Mouse (Mus musculus) thymus, postnatal 25 days (tissue): ENCODE results near the gene Tmem203.

Experiments
- DNase-seq: peaks from one replicate; pipeline ENCODE4 v3.0.0; 2022

Tmem203 gene

DNA sequence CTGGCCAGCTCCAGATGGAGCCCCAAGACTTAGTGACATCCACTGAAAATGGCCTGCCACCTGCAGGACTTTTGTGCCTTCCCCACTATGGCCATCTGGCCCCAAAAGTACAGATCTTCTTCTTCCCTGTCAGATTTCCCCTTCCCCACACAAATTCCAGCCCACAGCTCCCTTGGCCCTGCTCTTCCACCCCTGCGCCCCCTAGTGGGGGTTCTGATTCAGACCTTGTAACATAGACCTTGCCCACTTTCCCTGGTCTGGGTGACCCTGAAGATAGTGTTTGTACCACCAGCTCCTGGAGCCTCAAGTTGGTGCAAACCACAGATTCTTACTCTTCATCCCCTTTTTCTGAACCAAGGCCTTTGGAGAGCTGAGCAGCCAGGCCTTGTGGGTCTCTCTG is 37.6 kb downstream of the Tmem203 start:
- DNase-seq: peak; percentile 63

DNA sequence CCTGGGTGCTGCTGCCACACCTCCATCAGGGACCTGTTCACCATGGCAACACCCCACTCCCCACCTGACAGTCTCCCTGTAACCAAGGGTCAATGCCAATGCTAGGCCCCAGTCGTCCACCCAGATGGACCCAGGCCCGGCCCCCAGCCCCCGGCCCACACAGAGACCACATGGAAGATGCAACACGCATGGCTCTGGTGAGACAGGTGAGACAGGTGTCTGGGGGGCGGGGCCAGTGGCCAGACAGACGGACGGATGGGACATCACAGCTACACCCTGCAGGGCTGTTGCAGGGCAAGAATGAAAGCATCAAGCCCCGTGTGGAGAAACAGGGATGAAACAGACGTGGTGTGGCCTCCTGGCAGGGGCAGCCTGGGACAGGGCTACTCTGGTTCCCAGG is 38.5 kb downstream of the Tmem203 start:
- no peak for DNase-seq

DNA sequence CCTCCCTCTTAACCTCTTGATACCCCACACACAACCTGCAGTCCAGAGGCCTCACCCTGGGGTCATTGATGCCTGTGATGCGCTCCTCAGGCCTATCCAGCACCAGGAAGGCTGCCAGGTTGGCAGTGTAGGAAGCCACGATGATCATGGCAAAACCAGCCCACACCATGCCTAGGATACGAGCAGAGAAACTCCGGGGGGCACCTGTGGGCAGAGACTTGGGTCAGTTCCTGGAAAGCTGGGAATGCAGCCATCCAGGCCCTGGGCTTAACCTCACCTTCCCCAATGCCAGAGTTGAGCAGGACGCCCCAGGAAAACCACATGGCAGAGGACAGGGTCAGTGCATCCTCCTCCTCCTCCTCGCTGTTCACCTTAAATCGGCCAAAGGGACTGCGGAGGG is 41.9 kb downstream of the Tmem203 start:
- DNase-seq: no peak

DNA sequence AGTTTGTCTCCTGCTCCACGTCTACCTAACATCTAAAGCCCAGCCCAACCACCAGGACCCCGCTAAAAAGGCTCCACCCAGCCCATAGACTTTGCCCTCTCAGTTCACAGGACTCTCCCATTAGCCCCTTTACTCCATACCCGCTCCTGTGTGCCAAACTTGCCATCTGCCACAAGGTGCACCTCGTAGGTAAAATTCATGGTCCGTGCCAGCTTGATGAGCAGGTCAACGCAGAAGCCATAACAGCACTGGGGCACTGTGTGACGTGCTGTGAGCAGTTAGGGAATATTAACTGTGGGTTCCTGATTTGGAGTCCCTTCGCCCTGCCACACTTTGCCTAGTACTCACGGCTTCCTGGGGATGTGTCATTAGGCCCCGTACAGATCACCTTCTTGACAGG is 42.8 kb downstream of the Tmem203 start:
- no peak for DNase-seq

DNA sequence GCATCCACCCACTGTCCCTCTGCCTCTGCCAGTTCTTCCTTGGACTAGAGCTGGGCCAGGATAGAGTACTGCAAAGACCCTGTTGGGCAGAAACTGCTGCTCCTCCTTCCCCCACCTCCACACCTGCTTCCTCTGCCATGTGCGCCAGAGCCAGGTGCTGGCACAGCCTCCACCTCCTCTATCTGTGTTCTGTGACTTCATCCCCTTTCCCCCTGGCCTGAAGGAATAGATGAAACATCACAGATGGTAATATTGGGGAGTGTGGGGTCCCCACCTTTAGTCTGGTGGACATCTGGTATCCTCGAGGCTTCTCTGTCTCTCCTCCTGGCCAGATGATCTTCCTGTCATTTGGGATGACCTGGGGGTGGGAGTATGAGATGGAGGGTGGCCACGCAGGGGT is 48.2 kb downstream of the Tmem203 start:
- DNase-seq: no peak

DNA sequence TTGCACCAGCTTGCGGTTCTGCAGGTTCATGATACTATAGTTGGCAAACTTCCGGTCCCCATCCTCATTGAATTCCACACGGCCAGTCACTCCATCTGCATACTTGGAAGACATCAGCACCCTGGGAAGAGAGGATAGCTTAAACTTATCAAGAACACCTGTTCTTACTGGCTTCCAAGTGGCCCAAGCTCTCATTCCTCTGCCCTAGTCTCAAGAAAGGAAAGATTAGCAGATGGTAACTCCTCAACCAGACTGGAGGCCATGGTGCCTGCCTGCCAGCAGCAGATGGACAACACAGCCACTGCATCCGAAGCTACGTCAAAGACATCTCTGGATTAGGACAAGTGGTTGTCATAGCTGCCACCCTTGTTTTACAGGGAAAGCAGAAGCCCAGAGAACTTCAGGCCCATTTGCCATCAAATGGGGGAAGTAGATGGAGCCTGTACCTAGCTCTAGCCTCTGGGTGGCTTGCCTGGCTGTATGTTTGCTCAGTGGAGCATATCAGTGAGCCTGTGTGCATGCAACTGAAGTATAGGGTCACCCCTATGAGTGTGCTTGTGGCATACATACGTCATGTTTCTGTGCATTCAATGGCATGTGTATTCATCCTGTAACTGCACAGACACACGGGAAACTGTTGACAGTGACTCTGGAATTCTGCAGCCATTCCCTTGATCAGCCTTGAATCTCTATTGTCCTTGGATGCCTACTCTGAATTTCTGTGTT is 48.9 kb downstream of the Tmem203 start:
- no peak for DNase-seq

DNA sequence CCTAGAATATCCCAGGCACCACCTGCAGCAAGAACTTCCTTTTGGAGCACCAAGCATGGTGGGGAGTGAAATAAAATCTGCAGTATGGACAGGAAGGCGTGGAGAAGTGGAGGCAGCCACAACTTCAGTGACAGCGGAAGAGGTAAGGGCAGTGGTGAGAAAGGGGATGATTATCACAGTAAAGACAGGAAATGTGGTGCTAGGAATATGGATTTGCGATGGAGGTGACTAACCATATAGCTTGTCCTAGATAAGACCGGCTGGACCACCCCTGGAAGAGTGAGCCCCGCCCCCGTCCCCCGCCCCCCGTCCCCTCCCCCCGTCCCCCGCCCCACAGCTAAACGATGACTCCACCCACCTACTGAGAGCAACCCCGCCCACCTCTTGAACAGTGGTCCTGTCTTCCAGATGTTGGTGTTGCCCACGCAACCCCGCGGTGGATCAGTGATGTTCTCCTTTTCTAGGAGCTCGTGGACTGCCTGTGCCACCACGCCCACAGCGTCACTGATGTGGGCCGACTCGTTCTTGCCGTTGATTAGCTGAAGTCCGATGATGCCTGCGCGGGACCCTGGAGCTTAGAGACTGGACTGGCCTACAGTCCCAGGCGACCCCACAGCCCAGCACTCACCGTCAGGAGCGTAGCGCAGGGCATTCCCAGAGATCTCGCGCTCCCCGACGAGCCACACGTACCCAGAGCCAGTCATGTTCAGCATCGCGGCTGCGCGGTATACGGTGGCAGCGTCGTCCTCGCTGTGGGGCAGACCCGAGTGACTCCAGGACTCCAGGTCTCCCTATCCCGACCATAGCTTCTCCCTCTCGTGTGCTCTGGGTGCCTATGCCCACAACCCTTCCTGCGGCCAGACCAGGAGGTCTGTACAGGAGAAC is 49.7 kb downstream of the Tmem203 start:
- DNase-seq: no peak
